In genomic region chr5:150519551-150519950, GRCm38 (mm10) we compare ENCODE assay signal across 12 mouse cellular contexts. TPM values are rescaled to one million over a fixed set of nuclear protein-coding genes. Genes with fewer than 3 reads are reported as not detected.
A peak's percentile ranks its signal among the peaks of the same experiment; 100 is the strongest.
DNase-seq lines count a peak whose midpoint lies in the region; ATAC-seq and TF ChIP-seq lines count a peak whose summit lies in the region.
"Had no signal": no experiment of that assay in that cellular context is flagged by ENCODE, and none has a peak within 500 bp of the region (broad histone marks: within the 10 kb centered on the region; RNA-seq: fewer than 3 reads in every experiment).

No protein-coding gene starts in this region.

- H3K9ac ChIP-seq in lung, embryonic 14.5 days = no peak overlapping the region
- H3K9ac ChIP-seq in forebrain, embryonic 12.5 days = no peak overlapping the region
- H3K9ac ChIP-seq: midbrain, embryonic 12.5 days had no signal

- WGBS in lung, embryonic 14.5 days = 87% methylated on average over 1 of the region's 1 CpGs
- 83% methylated on average over 1 of the region's 1 CpGs for WGBS in cerebellum, adult 2 months
- 86% methylated on average over 1 of the region's 1 CpGs for WGBS in forebrain, embryonic 12.5 days

- no peak for TF ChIP-seq POLR2A in cerebellum, adult 2 months (IDR thresholded peaks at IDR 0.05; ENCODE audit: borderline replicate concordance, insufficient read depth, low read length)

- H3K9me3 ChIP-seq in lung, embryonic 14.5 days (ENCODE audit: low read depth, low read length) = no peaks in the 10 kb centered on the region
- no peaks in the 10 kb centered on the region for H3K9me3 ChIP-seq in forebrain, embryonic 12.5 days
- H3K9me3 ChIP-seq: midbrain, embryonic 12.5 days had no signal

- H3K4me1 ChIP-seq in lung, embryonic 14.5 days (ENCODE audit: insufficient read depth) = peaks cover 10% of the 10 kb centered on the region
- H3K4me1 ChIP-seq in cerebellum, adult 2 months (ENCODE audit: control insufficient read depth, insufficient read depth, low read length) = no peaks in the 10 kb centered on the region
- H3K4me1 ChIP-seq in forebrain, embryonic 12.5 days = peaks cover 15% of the 10 kb centered on the region

- no peak overlapping the region for H3K4me2 ChIP-seq in lung, embryonic 14.5 days
- no peak overlapping the region for H3K4me2 ChIP-seq in forebrain, embryonic 12.5 days
- H3K4me2 ChIP-seq: midbrain, embryonic 12.5 days had no signal

- H3K27ac ChIP-seq in lung, embryonic 14.5 days (ENCODE audit: low read depth) = no peak overlapping the region
- no peak overlapping the region for H3K27ac ChIP-seq in cerebellum, adult 2 months (ENCODE audit: insufficient read depth, low read length)
- no peak overlapping the region for H3K27ac ChIP-seq in forebrain, embryonic 12.5 days
- H3K27ac ChIP-seq: midbrain, embryonic 12.5 days had no signal

- DNase-seq in adrenal gland, postnatal 14 days = peak; percentile 11
- DNase-seq in adrenal gland, postnatal 10 days = no peak
- peak; percentile 54 for DNase-seq in lung, embryonic 14.5 days
- DNase-seq in lung, postnatal 14 days = no peak
- peak; percentile 25 for DNase-seq in ZHBTc4 (ENCODE audit: low read depth, low spot score)
- no peak for DNase-seq in cerebellum, adult 2 months
- DNase-seq: cerebellum, adult 11-12 months had no signal

- H3K36me3 ChIP-seq in lung, embryonic 14.5 days (ENCODE audit: insufficient read depth) = no peaks in the 10 kb centered on the region
- no peaks in the 10 kb centered on the region for H3K36me3 ChIP-seq in forebrain, embryonic 12.5 days (replicated peaks)
- H3K36me3 ChIP-seq: midbrain, embryonic 12.5 days had no signal

- ATAC-seq in lung, embryonic 14.5 days (ENCODE audit: insufficient read depth) = no peak
- peak; percentile 35; the same call in 1 of the 2 replicates for ATAC-seq in megakaryocyte-erythroid progenitor cell, adult 5-6 weeks (replicated peaks; ENCODE audit: low FRiP score, low TSS enrichment, poor library complexity, severe bottlenecking)
- no peak for ATAC-seq in forebrain, embryonic 12.5 days (ENCODE audit: low FRiP score)
- ATAC-seq: hindbrain, embryonic 16.5 days had no signal

- H3K27me3 ChIP-seq in lung, embryonic 14.5 days (ENCODE audit: insufficient read depth, low read length) = no peaks in the 10 kb centered on the region
- no peaks in the 10 kb centered on the region for H3K27me3 ChIP-seq in cerebellum, adult 2 months (ENCODE audit: control insufficient read depth, insufficient read depth, low read length)
- 0 out of 2 replicates have a peak, but pooled peaks cover 5% of the 10 kb centered on the region for H3K27me3 ChIP-seq in forebrain, embryonic 12.5 days
- H3K27me3 ChIP-seq: midbrain, embryonic 12.5 days had no signal

- peak; percentile 42 for TF ChIP-seq CTCF in lung, embryonic 14.5 days (IDR thresholded peaks at IDR 0.05; ENCODE audit: low read depth)
- TF ChIP-seq CTCF in cerebellum, adult 2 months (IDR thresholded peaks at IDR 0.05; ENCODE audit: borderline replicate concordance, insufficient read depth, low read depth, low read length) = no peak

- no peak overlapping the region for H3K4me3 ChIP-seq in lung, embryonic 14.5 days (ENCODE audit: low read depth, low read length)
- H3K4me3 ChIP-seq in cerebellum, adult 2 months (replicated peaks; ENCODE audit: insufficient read depth, low read depth, low read length) = no peak overlapping the region
- no peak overlapping the region for H3K4me3 ChIP-seq in forebrain, embryonic 12.5 days (replicated peaks)
- H3K4me3 ChIP-seq: midbrain, embryonic 12.5 days had no signal

RNA-seq across cellular contexts. Expression of gene Zar1l, which starts 1.6 kb away (rescaled TPM):
- total RNA-seq in adrenal gland, postnatal 14 days (2021) = not detected in 2 replicates
- not detected for total RNA-seq in adrenal gland, postnatal 10 days (2021)
- not detected in 2 replicates for polyA plus RNA-seq in lung, embryonic 14.5 days (2014; fragmentation: Nextera tagmentation; extraction: Ambion mirVana)
- not detected in 2 replicates for total RNA-seq in megakaryocyte-erythroid progenitor cell, adult 5-6 weeks (2014; fragmentation: Nextera tagmentation)
- total RNA-seq in megakaryocyte-erythroid progenitor cell, adult 5-6 weeks (2017) = not detected in 2 replicates
- polyA plus RNA-seq in cerebellum, adult 2 months (2012; rRNA removed) = not detected in 2 replicates
- not detected in 2 replicates for polyA plus RNA-seq in forebrain, embryonic 12.5 days (2016; fragmentation: Nextera tagmentation; extraction: Ambion mirVana)
- polyA plus RNA-seq: C2C12; hindbrain, embryonic 16.5 days; midbrain, embryonic 12.5 days had no signal

RNA-seq across cellular contexts. Expression of gene Brca2, which starts 2.9 kb away (rescaled TPM):
- 6.2 and 10.8 TPM in 2 replicates for total RNA-seq in adrenal gland, postnatal 14 days (2021)
- total RNA-seq in adrenal gland, postnatal 10 days (2021) = 10 to 100 TPM; 12.9 to 15.1 TPM
- polyA plus RNA-seq in lung, embryonic 14.5 days (2014; fragmentation: Nextera tagmentation; extraction: Ambion mirVana) = 32.0 and 34.1 TPM in 2 replicates
- 55.6 and 86.4 TPM in 2 replicates for total RNA-seq in megakaryocyte-erythroid progenitor cell, adult 5-6 weeks (2014; fragmentation: Nextera tagmentation)
- total RNA-seq in megakaryocyte-erythroid progenitor cell, adult 5-6 weeks (2017) = 28.6 and 62.9 TPM in 2 replicates
- polyA plus RNA-seq in cerebellum, adult 2 months (2012; rRNA removed) = 5.4 and 7.1 TPM in 2 replicates
- 27.2 and 27.5 TPM in 2 replicates for polyA plus RNA-seq in forebrain, embryonic 12.5 days (2016; fragmentation: Nextera tagmentation; extraction: Ambion mirVana)

Comparison
In these comparisons a context has a peak if more than half of its experiments do, and no peak if none do; other contexts are left out.
1. DNase-seq: peak in adrenal gland, postnatal 14 days (single experiment), lung, embryonic 14.5 days (single experiment) and ZHBTc4 (single experiment); none in adrenal gland, postnatal 10 days (single experiment), lung, postnatal 14 days (single experiment) and cerebellum, adult 2 months (0 of 2).